Mouse (Mus musculus) kidney, adult 11 months (tissue): Measurements from ENCODE around the gene Fam92a.
A peak's percentile ranks its signal among the peaks of the same experiment; 100 is the strongest.
"Not testable (repeated sequence)": the region's sequence is repeated elsewhere in the genome, so short reads cannot be mapped to it uniquely, and the experiment has no call there.

ENCODE experiments used
- DNase-seq: peaks from one replicate; pipeline ENCODE4 v3.0.0; 2022

Fam92a gene

DNA sequence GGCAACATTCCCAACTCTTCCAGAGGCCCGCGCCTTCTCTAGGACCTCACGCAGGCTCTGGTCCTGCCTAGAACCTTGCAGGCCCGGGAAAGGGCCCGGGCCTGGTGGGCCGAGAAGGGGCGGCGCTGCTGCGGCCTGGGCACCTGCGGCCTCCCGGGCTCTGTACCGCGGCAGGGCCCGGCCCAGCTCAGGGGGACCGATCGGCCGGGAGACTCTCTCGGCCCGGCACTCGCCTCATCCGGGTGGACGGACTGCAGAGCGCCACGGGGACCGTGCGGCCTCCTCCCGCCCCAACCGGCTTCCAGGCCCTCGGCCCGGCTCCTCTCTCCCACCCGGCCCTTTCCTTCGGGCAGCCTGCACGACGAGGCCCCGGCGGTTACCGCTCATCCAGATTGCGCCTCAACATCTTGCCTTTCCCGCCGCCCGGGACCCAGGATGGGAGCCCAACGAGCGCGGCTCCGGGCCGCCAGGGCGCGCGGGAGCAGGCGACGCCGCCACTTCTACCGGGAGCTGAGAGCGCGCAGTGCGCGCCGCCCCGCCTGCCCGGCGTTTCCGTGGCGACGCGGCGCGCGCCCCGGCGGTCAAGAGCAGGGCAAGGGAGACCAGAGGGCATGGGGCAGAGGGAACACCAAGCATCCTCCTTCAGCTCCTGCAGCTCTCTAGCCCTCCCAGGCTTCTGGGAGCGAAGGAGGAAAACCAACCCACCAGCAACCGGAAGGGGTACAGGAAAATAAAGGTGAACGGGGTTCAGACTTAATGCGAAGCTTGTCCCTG is at the start of gene Fam92a:
Gene Fam92a, minus strand, starts transcription at position 698 of the 774 bp plus-strand sequence.
- peak; percentile 64 for DNase-seq

GRCm38 (mm10) chr4:12178992-12179391 is 7.2 kb upstream of the Fam92a start:
- DNase-seq: no peak

DNA sequence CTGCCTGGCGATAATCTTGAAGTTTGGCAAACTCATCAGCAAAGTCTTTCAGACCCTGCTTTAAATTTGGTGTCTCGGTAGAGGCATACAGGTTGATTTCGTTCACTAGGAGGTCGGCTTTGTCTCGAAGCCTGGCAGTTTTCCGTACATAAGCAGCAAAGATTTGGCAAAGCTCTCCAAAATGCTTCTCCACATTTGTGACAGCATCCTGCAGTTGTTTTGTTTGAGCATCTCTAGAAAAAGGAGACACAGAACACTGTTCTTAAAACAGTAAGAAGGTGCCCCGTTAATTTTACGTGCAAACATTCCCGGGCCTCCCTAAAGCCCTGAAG is 863 bp downstream of the Fam92a start:
- DNase-seq: no peak

DNA sequence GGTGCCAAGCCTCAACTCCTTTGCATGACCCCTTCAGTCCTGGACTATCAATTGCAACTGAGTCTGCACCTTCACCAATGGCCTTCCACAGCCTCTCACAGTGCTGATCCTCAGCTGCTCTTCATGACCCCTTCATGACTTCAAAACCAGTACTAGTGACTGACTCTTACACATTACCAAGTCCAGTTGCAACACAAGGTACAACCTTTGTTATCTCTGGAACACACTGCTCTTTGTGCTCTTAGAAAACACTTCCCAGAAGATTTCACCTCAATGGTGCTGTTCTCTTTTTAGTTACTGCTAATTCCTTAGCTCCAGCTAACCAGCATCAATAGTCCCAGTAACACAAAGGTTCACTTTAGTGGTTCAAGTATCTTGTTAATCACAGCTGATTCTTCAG is 24.2 kb downstream of the Fam92a start:
- no peak for DNase-seq

- not testable (repeated sequence) for DNase-seq
Observed at GRCm38 (mm10) chr4:12141516-12141915, 30.3 kb downstream of the Fam92a start.

- not testable (repeated sequence) for DNase-seq
Observed at GRCm38 (mm10) chr4:12140592-12141062, 31.2 kb downstream of the Fam92a start.

GRCm38 (mm10) chr4:12140141-12140567 is 31.7 kb downstream of the Fam92a start, which contains the start of gene Rbm12b1:
Rbm12b1 (plus strand) TSS chr4:12140264.
- peak; percentile 70 for DNase-seq
